Mouse (Mus musculus) lung, postnatal 25 days (tissue): ENCODE data around the gene Bcan.
A peak's percentile ranks its signal among the peaks of the same experiment; 100 is the strongest.

Experiments used
- DNase-seq: peaks from one replicate; pipeline ENCODE4 v3.0.0; 2022; ENCODE audit warnings: low spot score

The Bcan gene

GRCm38 (mm10) chr3:87996971-87997614 lies 2.9 kb downstream of the Bcan start:
- no peak for DNase-seq

GRCm38 (mm10) chr3:87996401-87996800 lies 3.6 kb downstream of the Bcan start:
- no peak for DNase-seq

GRCm38 (mm10) chr3:87995331-87995730 lies 4.7 kb downstream of the Bcan start:
- no peak for DNase-seq

GRCm38 (mm10) chr3:87993436-87993835 lies 6.6 kb downstream of the Bcan start:
- no peak for DNase-seq

GRCm38 (mm10) chr3:87989935-87990334 lies 10.1 kb downstream of the Bcan start:
- DNase-seq: no peak

- DNase-seq: no peak
Measured at GRCm38 (mm10) chr3:87988068-87988467, 12.0 kb downstream of the Bcan start.

GRCm38 (mm10) chr3:87987633-87988032 lies 12.4 kb downstream of the Bcan start:
- DNase-seq: no peak

GRCm38 (mm10) chr3:87986868-87987267 lies 13.2 kb downstream of the Bcan start:
- peak; percentile 95 for DNase-seq

- no peak for DNase-seq
Measured at GRCm38 (mm10) chr3:87985505-87986320, 14.3 kb downstream of the Bcan start.

GRCm38 (mm10) chr3:87984094-87984493 lies 15.9 kb downstream of the Bcan start:
- DNase-seq: no peak

- DNase-seq: no peak
Measured at GRCm38 (mm10) chr3:87983627-87984026, 16.4 kb downstream of the Bcan start.

- DNase-seq: peak; percentile 88
Measured at GRCm38 (mm10) chr3:87982836-87983601, 17.0 kb downstream of the Bcan start.

- peak; percentile 83 for DNase-seq
Measured at GRCm38 (mm10) chr3:87981894-87982835, 17.9 kb downstream of the Bcan start.

GRCm38 (mm10) chr3:87981214-87981760 lies 18.7 kb downstream of the Bcan start:
- peak; percentile 48 for DNase-seq

GRCm38 (mm10) chr3:87980728-87981127 lies 19.3 kb downstream of the Bcan start:
- DNase-seq: no peak

- no peak for DNase-seq
Measured at GRCm38 (mm10) chr3:87980085-87980484, 19.9 kb downstream of the Bcan start.

- DNase-seq: no peak
Measured at GRCm38 (mm10) chr3:87979493-87979892, 20.5 kb downstream of the Bcan start.

GRCm38 (mm10) chr3:87974381-87974987 lies 25.5 kb downstream of the Bcan start:
- no peak for DNase-seq

- no peak for DNase-seq
Measured at GRCm38 (mm10) chr3:87973593-87974380, 26.2 kb downstream of the Bcan start.

GRCm38 (mm10) chr3:87972776-87973175 lies 27.3 kb downstream of the Bcan start:
- no peak for DNase-seq
